Mouse (Mus musculus): ENCODE data around the gene Eml4. TPM values are rescaled to one million over a fixed set of nuclear protein-coding genes. Genes with fewer than 3 reads are reported as not detected.

Gene Eml4
- polyA plus RNA-seq (2012; fragmentation: generic; extraction: Trizol) = 1 to 10 TPM in 1 of 2 experiments, under 1 TPM in 1; 0.28 to 7.0 TPM

GRCm38 (mm10) chr17:83350379-83351091, at the start of gene Eml4:
Gene Eml4 (plus strand): TSS chr17:83350931.

DNA sequence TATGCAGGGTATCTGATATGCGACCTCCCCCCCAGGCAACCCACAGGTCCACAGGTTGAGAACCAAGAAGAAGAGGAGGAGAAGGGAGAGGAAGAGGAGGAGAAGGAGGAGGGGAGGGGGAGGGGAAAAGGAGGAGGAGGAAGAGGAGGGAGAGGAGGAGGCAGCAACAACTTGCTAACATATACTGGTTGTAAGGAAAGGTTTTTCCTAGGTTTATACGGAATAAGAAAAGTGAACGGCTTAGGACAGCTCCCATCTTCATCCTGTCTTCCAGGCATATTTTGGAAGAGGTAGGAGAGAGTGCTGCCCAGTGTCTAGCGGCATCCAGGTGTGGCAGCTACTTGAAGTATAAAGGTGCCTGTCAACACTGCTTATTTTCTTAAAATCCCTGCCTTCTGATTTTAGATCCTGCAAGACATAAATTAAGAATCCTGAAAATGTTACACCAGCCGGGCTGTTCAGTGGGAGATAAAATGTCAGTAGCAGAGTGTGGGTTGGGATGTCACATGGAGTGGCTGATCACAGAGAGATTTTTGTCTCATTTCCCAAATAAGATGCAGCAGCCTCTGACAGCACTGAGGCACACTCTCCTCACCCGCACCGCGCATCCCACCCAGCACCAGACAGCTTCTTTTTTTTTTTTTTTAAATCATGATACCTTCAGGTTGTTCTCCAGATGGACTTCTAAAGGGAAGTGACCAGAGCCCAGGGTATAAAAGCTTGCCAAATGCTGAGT, 166.7 kb downstream of the Eml4 start, which contains the start of gene Cox7a2l:
TSS of gene Cox7a2l (minus strand) at position 51 of the 736 bp plus-strand sequence.

Other genes with a start within 250 kb of the Eml4 start
- gene Pkdcc, start 135.6 kb upstream of the Eml4 start, polyA plus RNA-seq (2012; fragmentation: generic; extraction: Trizol) = 10 to 100 TPM in 1 of 2 experiments, 1 to 10 TPM in 1; 3.9 to 15.1 TPM
- 100 to 1,000 TPM; 278 to 284 TPM for gene Cox7a2l, start 166.4 kb downstream of the Eml4 start, polyA plus RNA-seq (2012; fragmentation: generic; extraction: Trizol)